30 mouse cellular contexts compared by ENCODE assay signal in the genomic region with DNA sequence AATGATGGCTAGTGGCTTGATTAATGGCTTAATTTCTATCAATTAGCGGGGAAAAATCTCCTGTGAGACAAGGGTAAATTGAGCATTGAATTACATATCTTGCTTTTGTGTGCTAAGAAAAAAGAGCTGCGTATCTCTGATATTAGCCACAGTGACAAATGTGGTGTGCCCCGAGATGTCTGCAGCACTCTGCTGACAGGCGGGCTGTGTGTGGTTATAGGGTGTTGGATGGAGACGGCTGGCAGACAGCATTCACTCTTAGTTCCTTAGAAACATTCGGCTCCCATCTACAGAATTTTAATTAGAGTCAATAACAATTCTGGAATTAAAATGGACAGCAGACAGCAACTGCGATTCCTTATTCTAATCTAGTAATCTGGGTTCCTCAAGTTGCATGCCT. TPM values are rescaled to one million over a fixed set of nuclear protein-coding genes. Genes with fewer than 3 reads are reported as not detected.
DNase-seq lines count a peak whose midpoint lies in the region; ATAC-seq and TF ChIP-seq lines count a peak whose summit lies in the region.
"Had no signal": no experiment of that assay in that cellular context is flagged by ENCODE, and none has a peak within 500 bp of the region (broad histone marks: within the 10 kb centered on the region; RNA-seq: fewer than 3 reads in every experiment).

No protein-coding gene starts in this region.

- TF ChIP-seq CTCF in forebrain, postnatal 0 days (IDR thresholded peaks at IDR 0.05; ENCODE audit: low read depth): no peak
- TF ChIP-seq CTCF in midbrain, postnatal 0 days (IDR thresholded peaks at IDR 0.05): no peak
- no peak for TF ChIP-seq CTCF in brain, embryonic 14.5 days (IDR thresholded peaks at IDR 0.05; ENCODE audit: borderline replicate concordance, extremely low read depth, insufficient read depth, insufficient read length)

- H3K27me3 ChIP-seq in forebrain, embryonic 14.5 days (replicated peaks; ENCODE audit: control insufficient read depth, insufficient read depth, low read length): no peaks in the 10 kb centered on the region
- H3K27me3 ChIP-seq in forebrain, postnatal 0 days (ENCODE audit: insufficient read depth, low read length): no peaks in the 10 kb centered on the region
- no peaks in the 10 kb centered on the region for H3K27me3 ChIP-seq in hindbrain, embryonic 12.5 days
- no peaks in the 10 kb centered on the region for H3K27me3 ChIP-seq in hindbrain, embryonic 11.5 days (ENCODE audit: control insufficient read depth, insufficient read depth, low read length)
- no peaks in the 10 kb centered on the region for H3K27me3 ChIP-seq in midbrain, embryonic 14.5 days (ENCODE audit: control insufficient read depth, insufficient read depth, low read length)
- H3K27me3 ChIP-seq in midbrain, postnatal 0 days (ENCODE audit: insufficient read depth, low read length): no peaks in the 10 kb centered on the region
- H3K27me3 ChIP-seq: forebrain, embryonic 12.5 days; intestine, embryonic 15.5 days had no signal

- WGBS in forebrain, embryonic 14.5 days: 42% methylated on average over 7 of the region's 7 CpGs
- WGBS in forebrain, postnatal 0 days: 33% methylated on average over 7 of the region's 7 CpGs
- 50% methylated on average over 7 of the region's 7 CpGs for WGBS in hindbrain, embryonic 12.5 days
- WGBS in hindbrain, embryonic 11.5 days: 62% methylated on average over 7 of the region's 7 CpGs
- 48% methylated on average over 7 of the region's 7 CpGs for WGBS in midbrain, embryonic 14.5 days
- WGBS in midbrain, postnatal 0 days: 46% methylated on average over 7 of the region's 7 CpGs

- TF ChIP-seq POLR2A in brain, embryonic 14.5 days (IDR thresholded peaks at IDR 0.05; ENCODE audit: borderline replicate concordance, extremely low read depth, insufficient read depth, insufficient read length, poor library complexity, severe bottlenecking): no peak

- ATAC-seq in forebrain, embryonic 14.5 days: peak; percentile 50; the same call in 1 of the 2 replicates
- ATAC-seq in forebrain, postnatal 0 days: no peak
- peak; percentile 80 for ATAC-seq in hindbrain, embryonic 12.5 days (ENCODE audit: low FRiP score)
- ATAC-seq in hindbrain, embryonic 11.5 days (ENCODE audit: low FRiP score): no peak
- no peak for ATAC-seq in midbrain, embryonic 14.5 days (ENCODE audit: low FRiP score, low TSS enrichment)
- no peak for ATAC-seq in midbrain, postnatal 0 days (ENCODE audit: low FRiP score)
- ATAC-seq: activated CD4-positive, CD25-positive, alpha-beta regulatory T cell, adult 4 months; intestine, embryonic 15.5 days had no signal

- H3K27ac ChIP-seq in forebrain, embryonic 14.5 days (ENCODE audit: low read depth, low read length): no peak overlapping the region
- H3K27ac ChIP-seq in forebrain, postnatal 0 days (ENCODE audit: low read depth, low read length): no peak overlapping the region
- no peak overlapping the region for H3K27ac ChIP-seq in hindbrain, embryonic 12.5 days
- H3K27ac ChIP-seq in hindbrain, embryonic 11.5 days (ENCODE audit: low read depth, low read length): no peak overlapping the region
- no peak overlapping the region for H3K27ac ChIP-seq in midbrain, embryonic 14.5 days (replicated peaks; ENCODE audit: low read depth, low read length)
- no peak overlapping the region for H3K27ac ChIP-seq in midbrain, postnatal 0 days (ENCODE audit: low read depth, low read length)
- H3K27ac ChIP-seq: forebrain, embryonic 12.5 days; heart, adult 2 months; heart, embryonic 10.5 days; intestine, embryonic 15.5 days had no signal

- H3K9ac ChIP-seq in forebrain, embryonic 14.5 days (ENCODE audit: low read length): no peak overlapping the region
- H3K9ac ChIP-seq in forebrain, postnatal 0 days: no peak overlapping the region
- no peak overlapping the region for H3K9ac ChIP-seq in hindbrain, embryonic 12.5 days
- H3K9ac ChIP-seq in hindbrain, embryonic 11.5 days (ENCODE audit: low read depth, low read length): no peak overlapping the region
- no peak overlapping the region for H3K9ac ChIP-seq in midbrain, embryonic 14.5 days (replicated peaks; ENCODE audit: low read length)
- H3K9ac ChIP-seq in midbrain, postnatal 0 days (replicated peaks; ENCODE audit: low read length, poor library complexity, severe bottlenecking): no peak overlapping the region
- H3K9ac ChIP-seq: forebrain, embryonic 12.5 days; intestine, embryonic 15.5 days had no signal

- no peak overlapping the region for H3K4me3 ChIP-seq in forebrain, embryonic 14.5 days (ENCODE audit: low read depth, low read length)
- H3K4me3 ChIP-seq in forebrain, postnatal 0 days (ENCODE audit: low read depth, low read length): no peak overlapping the region
- H3K4me3 ChIP-seq in hindbrain, embryonic 12.5 days: no peak overlapping the region
- no peak overlapping the region for H3K4me3 ChIP-seq in hindbrain, embryonic 11.5 days (ENCODE audit: low read depth, low read length)
- no peak overlapping the region for H3K4me3 ChIP-seq in midbrain, embryonic 14.5 days (replicated peaks; ENCODE audit: low read depth, low read length)
- no peak overlapping the region for H3K4me3 ChIP-seq in midbrain, postnatal 0 days (ENCODE audit: low read depth, low read length)
- H3K4me3 ChIP-seq: forebrain, embryonic 12.5 days; heart, adult 2 months; heart, embryonic 10.5 days; intestine, embryonic 15.5 days had no signal

- DNase-seq in forebrain, embryonic 14.5 days (ENCODE audit: low spot score): peak; percentile 42
- no peak for DNase-seq in forebrain, postnatal 0 days
- no peak for DNase-seq in hindbrain, embryonic 11.5 days (ENCODE audit: low spot score)
- peak; percentile 35 for DNase-seq in midbrain, embryonic 14.5 days
- no peak for DNase-seq in midbrain, postnatal 0 days (ENCODE audit: low spot score)
- peak; percentile 63 for DNase-seq in brain, embryonic 14.5 days (ENCODE audit: low read depth)
- DNase-seq in left cerebral cortex, postnatal 10 days (ENCODE audit: extremely low spot score in 1 of 2, low spot score in 2 of 2): no peak
- DNase-seq: adrenal gland, adult 8-10 months; adrenal gland, postnatal 25 days; cerebellum, adult 18-20 months; cerebellum, adult 9-10 months; cerebellum, postnatal 14 days; gastrocnemius, postnatal 10 days; gastrocnemius, postnatal 36 days; heart, adult 2 months; kidney, adult 11 months had no signal

- intact Hi-C loops in left cerebral cortex, postnatal 10 days (cut with DNase I): loop anchor here (5.0 to 10.0 kb wide), 3 partner anchors 356 to 1336 kb away; a partner anchor contains a TSS

- no peak overlapping the region for H3K4me2 ChIP-seq in forebrain, embryonic 14.5 days (ENCODE audit: low read length)
- H3K4me2 ChIP-seq in forebrain, postnatal 0 days (ENCODE audit: low read depth): no peak overlapping the region
- no peak overlapping the region for H3K4me2 ChIP-seq in hindbrain, embryonic 12.5 days (replicated peaks)
- no peak overlapping the region for H3K4me2 ChIP-seq in hindbrain, embryonic 11.5 days (replicated peaks; ENCODE audit: low read depth, low read length)
- H3K4me2 ChIP-seq in midbrain, embryonic 14.5 days (ENCODE audit: low read length): no peak overlapping the region
- no peak overlapping the region for H3K4me2 ChIP-seq in midbrain, postnatal 0 days (ENCODE audit: low read depth, low read length, poor library complexity, severe bottlenecking)
- H3K4me2 ChIP-seq: forebrain, embryonic 12.5 days; intestine, embryonic 15.5 days had no signal

- 0 out of 2 replicates have a peak, but pooled peaks cover 2% of the 10 kb centered on the region for H3K4me1 ChIP-seq in forebrain, embryonic 14.5 days (ENCODE audit: control insufficient read depth, insufficient read depth, low read length)
- H3K4me1 ChIP-seq in forebrain, postnatal 0 days (ENCODE audit: insufficient read depth): no peaks in the 10 kb centered on the region
- no peaks in the 10 kb centered on the region for H3K4me1 ChIP-seq in hindbrain, embryonic 12.5 days
- no peaks in the 10 kb centered on the region for H3K4me1 ChIP-seq in hindbrain, embryonic 11.5 days (replicated peaks; ENCODE audit: control insufficient read depth, insufficient read depth, low read length)
- H3K4me1 ChIP-seq in midbrain, embryonic 14.5 days (ENCODE audit: control insufficient read depth, insufficient read depth, low read length): no peaks in the 10 kb centered on the region
- no peaks in the 10 kb centered on the region for H3K4me1 ChIP-seq in midbrain, postnatal 0 days (ENCODE audit: insufficient read depth, low read length)
- H3K4me1 ChIP-seq: heart, embryonic 10.5 days; intestine, embryonic 15.5 days had no signal

- H3K9me3 ChIP-seq in forebrain, embryonic 14.5 days (replicated peaks; ENCODE audit: control insufficient read depth, low read length): no peaks in the 10 kb centered on the region
- no peaks in the 10 kb centered on the region for H3K9me3 ChIP-seq in forebrain, postnatal 0 days (ENCODE audit: low read length)
- no peaks in the 10 kb centered on the region for H3K9me3 ChIP-seq in hindbrain, embryonic 12.5 days (replicated peaks)
- no peaks in the 10 kb centered on the region for H3K9me3 ChIP-seq in hindbrain, embryonic 11.5 days (ENCODE audit: control insufficient read depth, low read length)
- H3K9me3 ChIP-seq in midbrain, embryonic 14.5 days (ENCODE audit: control insufficient read depth, low read length): no peaks in the 10 kb centered on the region
- H3K9me3 ChIP-seq in midbrain, postnatal 0 days (ENCODE audit: low read length): no peaks in the 10 kb centered on the region
- H3K9me3 ChIP-seq: forebrain, embryonic 12.5 days; heart, embryonic 10.5 days; intestine, embryonic 15.5 days had no signal

- H3K36me3 ChIP-seq in forebrain, embryonic 14.5 days (ENCODE audit: control insufficient read depth, insufficient read depth, low read length): no peaks in the 10 kb centered on the region
- H3K36me3 ChIP-seq in forebrain, postnatal 0 days (ENCODE audit: insufficient read depth): no peaks in the 10 kb centered on the region
- no peaks in the 10 kb centered on the region for H3K36me3 ChIP-seq in hindbrain, embryonic 12.5 days
- no peaks in the 10 kb centered on the region for H3K36me3 ChIP-seq in hindbrain, embryonic 11.5 days (ENCODE audit: control insufficient read depth, insufficient read depth, low read length)
- no peaks in the 10 kb centered on the region for H3K36me3 ChIP-seq in midbrain, embryonic 14.5 days (ENCODE audit: control insufficient read depth, insufficient read depth, low read length)
- no peaks in the 10 kb centered on the region for H3K36me3 ChIP-seq in midbrain, postnatal 0 days (ENCODE audit: insufficient read depth, low read length)
- H3K36me3 ChIP-seq: forebrain, embryonic 12.5 days; heart, embryonic 10.5 days; intestine, embryonic 15.5 days had no signal

RNA-seq across cellular contexts. Expression of a gene that starts 33.0 kb away (rescaled TPM):
- polyA plus RNA-seq in forebrain, embryonic 14.5 days (2014; fragmentation: Nextera tagmentation; extraction: Ambion mirVana): 19.8 and 21.9 TPM in 2 replicates
- total RNA-seq in forebrain, postnatal 0 days (2014; rRNA removed): 12.2 and 13.7 TPM in 2 replicates
- 19.5 and 21.1 TPM in 2 replicates for polyA plus RNA-seq in forebrain, postnatal 0 days (2015; fragmentation: Nextera tagmentation; extraction: Ambion mirVana)
- 39.6 and 44.0 TPM in 2 replicates for polyA plus RNA-seq in hindbrain, embryonic 12.5 days (2016; fragmentation: Nextera tagmentation; extraction: Ambion mirVana)
- polyA plus RNA-seq in hindbrain, embryonic 11.5 days (2014; fragmentation: Nextera tagmentation; extraction: Ambion mirVana): 44.3 and 44.8 TPM in 2 replicates
- polyA plus RNA-seq in midbrain, embryonic 14.5 days (2014; fragmentation: Nextera tagmentation; extraction: Ambion mirVana): 34.3 and 34.4 TPM in 2 replicates
- total RNA-seq in midbrain, postnatal 0 days (2014; rRNA removed): 6.2 and 17.5 TPM in 2 replicates
- polyA plus RNA-seq in midbrain, postnatal 0 days (2015; fragmentation: Nextera tagmentation; extraction: Ambion mirVana): 26.0 and 28.8 TPM in 2 replicates
- 11.1 and 14.0 TPM in 2 replicates for polyA plus RNA-seq in brain, embryonic 14.5 days (2012; rRNA removed)
- 1 to 10 TPM; 3.1 TPM for total RNA-seq in left cerebral cortex, postnatal 10 days (2021)

RNA-seq across cellular contexts. Expression of a gene that starts 34.0 kb away (rescaled TPM):
- not detected in 2 replicates for polyA plus RNA-seq in forebrain, embryonic 14.5 days (2014; fragmentation: Nextera tagmentation; extraction: Ambion mirVana)
- total RNA-seq in forebrain, postnatal 0 days (2014; rRNA removed): not detected in 2 replicates
- not detected in 2 replicates for polyA plus RNA-seq in forebrain, postnatal 0 days (2015; fragmentation: Nextera tagmentation; extraction: Ambion mirVana)
- not detected in 2 replicates for polyA plus RNA-seq in hindbrain, embryonic 12.5 days (2016; fragmentation: Nextera tagmentation; extraction: Ambion mirVana)
- polyA plus RNA-seq in hindbrain, embryonic 11.5 days (2014; fragmentation: Nextera tagmentation; extraction: Ambion mirVana): not detected in 2 replicates
- polyA plus RNA-seq in midbrain, embryonic 14.5 days (2014; fragmentation: Nextera tagmentation; extraction: Ambion mirVana): not detected in 2 replicates
- total RNA-seq in midbrain, postnatal 0 days (2014; rRNA removed): not detected in 2 replicates
- polyA plus RNA-seq in midbrain, postnatal 0 days (2015; fragmentation: Nextera tagmentation; extraction: Ambion mirVana): not detected in 2 replicates
- not detected in 2 replicates for polyA plus RNA-seq in brain, embryonic 14.5 days (2012; rRNA removed)
- not detected for total RNA-seq in left cerebral cortex, postnatal 10 days (2021)
- total RNA-seq: adrenal gland, adult 8-10 months; adrenal gland, postnatal 25 days; ES-E14; gastrocnemius, adult 18-20 months; gastrocnemius, postnatal 10 days; gastrocnemius, postnatal 36 days; granulocyte monocyte progenitor cell, adult 5-6 weeks; heart, adult 2 months; heart, postnatal 25 days; hematopoietic stem cell, adult 5-6 weeks had no signal
- polyA plus RNA-seq: activated CD4-positive, CD25-positive, alpha-beta regulatory T cell, adult 4 months; embryonic facial prominence, embryonic 11.5 days; embryonic facial prominence, embryonic 14.5 days; forebrain, embryonic 12.5 days; heart, adult 2 months; heart, embryonic 10.5 days; heart, embryonic 14.5 days; heart, postnatal 0 days; intestine, embryonic 15.5 days had no signal

Comparison
In these comparisons a context has a peak if more than half of its experiments do, and no peak if none do; other contexts are left out.
1. ATAC-seq: peak in forebrain, embryonic 14.5 days (single experiment) and hindbrain, embryonic 12.5 days (single experiment); none in forebrain, postnatal 0 days (single experiment), hindbrain, embryonic 11.5 days (single experiment), midbrain, embryonic 14.5 days (single experiment) and midbrain, postnatal 0 days (single experiment).
2. DNase-seq: peak in forebrain, embryonic 14.5 days (single experiment), midbrain, embryonic 14.5 days (single experiment) and brain, embryonic 14.5 days (single experiment); none in forebrain, postnatal 0 days (single experiment), hindbrain, embryonic 11.5 days (single experiment), midbrain, postnatal 0 days (single experiment) and left cerebral cortex, postnatal 10 days (0 of 2).